Mouse (Mus musculus) spleen, postnatal 10 days (tissue): ENCODE measurements around the gene Rpl10a.

ENCODE experiments used
- DNase-seq, 2 experiments: peaks; one replicate each; pipeline ENCODE4 v3.0.0; 2021 to 2022; ENCODE audit warnings: low spot score in 2 of 2

Rpl10a gene

DNA sequence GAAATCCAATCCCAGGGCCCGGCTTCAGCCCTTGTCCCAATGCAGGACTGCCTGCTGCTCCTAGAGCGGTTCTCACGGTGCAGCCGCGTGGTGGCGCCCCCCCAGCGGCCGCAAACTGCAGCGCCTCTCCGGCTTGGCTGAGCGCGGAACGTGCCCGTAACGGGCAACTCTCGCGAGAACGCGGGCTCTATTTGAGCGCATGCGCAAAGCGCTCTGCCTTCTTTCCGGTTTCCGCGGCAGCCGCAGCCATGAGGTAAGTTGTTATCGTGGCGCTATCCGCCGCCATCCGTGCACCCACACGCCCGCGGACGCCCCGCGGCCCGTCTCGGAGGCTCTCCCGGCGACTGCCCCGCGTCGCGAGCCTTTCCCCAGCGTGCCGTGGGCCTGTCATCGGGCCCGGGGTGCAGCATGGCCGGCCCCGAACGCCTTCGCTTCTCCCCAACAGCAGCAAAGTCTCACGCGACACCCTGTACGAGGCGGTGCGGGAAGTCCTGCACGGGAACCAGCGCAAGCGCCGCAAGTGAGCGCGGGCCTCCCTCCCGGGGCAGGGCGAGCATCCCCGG, at the start of gene Rpl10a:
Rpl10a (plus strand) TSS at position 106 of the 563 bp plus-strand sequence.
- peak; percentile 98 for DNase-seq

GRCm38 (mm10) chr17:28279236-28279635, 49.0 kb upstream of the Rpl10a start:
- no peak for DNase-seq

GRCm38 (mm10) chr17:28279780-28280422, 48.4 kb upstream of the Rpl10a start:
- no peak for DNase-seq

GRCm38 (mm10) chr17:28280423-28280800, 47.9 kb upstream of the Rpl10a start:
- DNase-seq, result no peak

DNA sequence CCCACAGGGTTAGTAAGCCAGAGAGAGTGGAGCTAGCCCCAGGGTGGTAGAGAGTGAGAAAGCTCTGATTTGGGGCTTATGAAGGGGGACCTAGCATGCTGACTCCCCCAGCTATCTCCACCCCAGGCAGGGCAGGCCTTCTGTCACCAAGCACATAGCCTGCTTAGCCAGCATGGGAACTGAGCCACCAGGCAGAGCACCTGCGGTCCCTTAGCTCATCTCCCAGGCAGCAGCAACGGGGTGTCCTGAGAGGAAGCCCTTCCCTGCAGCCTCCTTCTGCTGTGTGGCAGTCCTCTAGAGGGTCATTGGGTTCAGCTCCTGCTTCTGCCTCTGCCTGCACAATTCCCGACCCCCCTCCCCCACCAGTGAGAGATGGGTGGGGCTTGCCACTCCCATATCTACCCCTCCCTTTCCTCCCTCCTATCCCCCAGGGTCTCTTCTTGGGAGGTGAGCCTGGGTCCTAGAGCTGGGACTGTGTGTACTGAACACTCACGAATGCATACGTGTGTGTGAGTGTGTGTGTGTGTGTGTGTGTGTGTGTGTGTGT, 47.4 kb upstream of the Rpl10a start:
- no peak for DNase-seq

- no peak for DNase-seq
Observed at GRCm38 (mm10) chr17:28281866-28282441, 46.3 kb upstream of the Rpl10a start.

DNA sequence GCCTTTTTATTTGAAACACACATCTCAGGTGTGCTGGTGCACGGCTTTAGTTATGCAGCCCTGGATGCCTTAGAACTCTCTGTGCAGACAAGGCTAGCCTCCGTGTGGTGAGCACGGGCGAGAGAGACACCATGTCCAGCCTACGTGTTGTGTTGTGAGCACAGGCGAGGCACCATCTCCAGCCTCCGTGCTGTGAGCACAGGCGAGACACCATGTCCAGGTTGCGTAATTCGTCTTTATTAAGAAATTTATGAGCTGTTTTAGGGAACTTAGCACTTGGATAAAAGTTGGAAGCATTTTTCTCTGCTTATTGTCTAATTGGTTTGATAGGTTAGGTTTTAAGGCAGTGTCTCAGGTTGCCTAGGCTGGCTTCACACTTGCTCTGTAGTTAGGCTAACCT, 45.1 kb upstream of the Rpl10a start:
- no peak for DNase-seq

DNA sequence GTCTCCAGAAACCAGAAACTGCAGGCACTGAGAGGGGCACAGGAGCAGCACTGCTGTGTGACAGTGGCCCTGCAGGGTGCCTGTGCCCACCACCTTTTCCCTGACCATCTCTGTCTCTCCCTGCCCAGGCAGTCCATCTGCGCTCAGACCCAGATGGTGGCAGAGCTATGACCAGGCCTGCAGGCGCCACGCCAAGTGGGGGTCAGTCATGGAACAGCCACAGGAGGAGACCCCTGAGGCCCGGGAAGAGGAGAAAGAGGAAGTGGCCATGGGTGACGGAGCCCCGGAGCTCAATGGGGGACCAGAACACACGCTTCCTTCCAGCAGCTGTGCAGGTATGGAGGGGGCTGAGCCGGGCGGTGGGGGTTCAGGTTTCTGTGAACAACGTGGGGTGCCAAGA, 42.1 kb upstream of the Rpl10a start:
- no peak for DNase-seq

GRCm38 (mm10) chr17:28286964-28287363, 41.3 kb upstream of the Rpl10a start:
- DNase-seq, result no peak

- DNase-seq, result no peak
Observed at GRCm38 (mm10) chr17:28287578-28287977, 40.7 kb upstream of the Rpl10a start.

DNA sequence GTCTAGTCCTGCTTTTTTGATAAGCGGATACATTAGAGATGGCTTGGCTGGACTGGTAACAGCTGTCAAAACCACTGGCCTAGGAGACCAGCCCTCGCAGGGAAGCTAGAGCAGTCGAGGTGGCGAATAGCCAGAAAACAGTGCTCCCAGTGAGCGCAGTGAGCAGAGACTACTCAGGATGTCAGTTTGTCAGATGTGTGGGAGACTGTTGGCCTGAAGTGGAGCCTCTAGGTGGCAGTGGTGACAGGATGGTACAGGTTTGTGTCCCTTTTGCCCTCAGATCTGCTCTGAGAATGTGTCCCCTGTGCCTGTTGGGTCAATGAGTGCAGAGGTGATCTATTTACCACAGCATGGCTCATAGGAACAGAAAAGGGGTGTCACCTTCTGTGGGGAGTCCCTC, 40.3 kb upstream of the Rpl10a start:
- peak in 1 of 2 experiments; percentile 43 for DNase-seq

GRCm38 (mm10) chr17:28290262-28290661, 38.0 kb upstream of the Rpl10a start:
- DNase-seq, result no peak

DNA sequence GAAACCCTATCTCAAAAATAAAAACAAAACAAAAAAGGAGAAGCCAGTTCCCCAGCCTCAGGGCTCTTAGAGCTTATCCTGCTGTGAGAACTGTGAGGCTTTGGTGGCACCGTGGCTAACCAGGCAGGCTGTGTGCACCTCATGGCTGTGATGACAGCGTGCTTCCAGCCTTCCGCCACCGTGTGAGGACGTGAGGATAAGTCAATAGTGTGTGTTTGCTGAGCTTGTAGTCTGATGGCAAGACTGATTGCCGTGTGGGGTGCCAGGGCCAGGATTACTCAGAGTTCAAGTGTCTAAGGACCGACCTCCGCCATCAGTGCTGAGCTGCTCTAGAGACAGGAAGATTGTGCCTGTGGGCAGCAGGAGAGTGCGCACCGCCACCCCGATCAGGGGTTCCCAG, 37.6 kb upstream of the Rpl10a start:
- DNase-seq, result no peak

DNA sequence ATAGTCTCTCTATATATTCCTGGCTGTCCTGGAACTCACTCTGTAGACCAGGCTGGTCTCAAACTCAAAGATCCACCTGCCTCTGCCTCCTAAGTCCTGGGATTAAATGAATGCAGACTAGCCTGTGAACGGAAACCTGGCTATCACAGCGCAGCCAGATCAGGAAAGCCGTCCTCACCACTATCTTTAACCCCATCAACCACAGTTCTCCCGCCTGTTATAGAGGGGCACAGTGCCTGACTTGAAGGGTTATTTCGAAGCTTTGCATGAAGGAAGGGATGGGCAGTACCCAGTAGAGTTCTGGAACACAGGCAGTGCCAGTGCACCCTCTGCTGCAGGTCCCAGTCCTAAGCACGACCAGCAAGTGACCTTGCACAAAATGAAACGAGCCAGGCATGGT, 36.9 kb upstream of the Rpl10a start:
- no peak for DNase-seq

GRCm38 (mm10) chr17:28293716-28294115, 34.6 kb upstream of the Rpl10a start:
- DNase-seq, result no peak

- DNase-seq, result no peak
Observed at GRCm38 (mm10) chr17:28294449-28295333, 33.6 kb upstream of the Rpl10a start.

- DNase-seq, result no peak
Observed at GRCm38 (mm10) chr17:28298888-28299287, 29.4 kb upstream of the Rpl10a start.

DNA sequence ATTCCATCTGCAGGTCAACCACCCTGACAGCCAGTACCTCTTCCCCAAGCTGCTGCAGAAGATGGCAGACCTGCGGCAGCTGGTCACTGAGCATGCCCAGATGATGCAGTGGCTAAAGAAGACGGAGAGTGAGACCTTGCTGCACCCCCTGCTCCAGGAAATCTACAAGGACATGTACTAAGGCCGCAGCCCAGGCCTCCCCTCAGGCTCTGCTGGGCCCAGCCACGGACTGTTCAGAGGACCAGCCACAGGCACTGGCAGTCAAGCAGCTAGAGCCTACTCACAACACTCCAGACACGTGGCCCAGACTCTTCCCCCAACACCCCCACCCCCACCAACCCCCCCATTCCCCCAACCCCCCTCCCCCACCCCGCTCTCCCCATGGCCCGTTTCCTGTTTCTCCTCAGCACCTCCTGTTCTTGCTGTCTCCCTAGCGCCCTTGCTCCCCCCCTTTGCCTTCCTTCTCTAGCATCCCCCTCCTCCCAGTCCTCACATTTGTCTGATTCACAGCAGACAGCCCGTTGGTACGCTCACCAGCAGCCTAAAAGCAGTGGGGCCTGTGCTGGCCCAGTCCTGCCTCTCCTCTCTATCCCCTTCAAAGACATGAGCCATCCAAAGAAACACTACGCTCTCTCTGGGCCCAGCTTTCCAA, 28.5 kb upstream of the Rpl10a start:
- DNase-seq, result no peak

DNA sequence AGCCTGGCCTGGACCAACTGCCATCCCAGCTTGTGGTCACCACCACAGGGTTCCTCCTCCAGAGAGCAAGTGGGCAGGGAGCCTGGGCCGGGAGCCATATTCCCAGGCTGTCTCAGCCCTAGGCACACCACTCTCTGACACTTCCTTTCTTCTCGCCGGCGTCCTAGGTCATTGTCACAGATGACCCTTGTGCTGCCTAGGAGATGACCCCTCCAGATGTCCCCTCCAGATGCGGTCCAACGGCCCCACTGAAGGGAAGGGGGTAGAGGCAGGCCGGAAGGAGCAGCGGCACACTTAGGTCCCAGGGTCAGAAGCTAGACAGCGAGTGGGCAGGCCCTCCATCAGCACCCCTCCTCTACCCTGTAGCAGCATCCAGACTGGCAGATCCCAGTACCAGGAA, 27.9 kb upstream of the Rpl10a start:
- DNase-seq, result no peak

DNA sequence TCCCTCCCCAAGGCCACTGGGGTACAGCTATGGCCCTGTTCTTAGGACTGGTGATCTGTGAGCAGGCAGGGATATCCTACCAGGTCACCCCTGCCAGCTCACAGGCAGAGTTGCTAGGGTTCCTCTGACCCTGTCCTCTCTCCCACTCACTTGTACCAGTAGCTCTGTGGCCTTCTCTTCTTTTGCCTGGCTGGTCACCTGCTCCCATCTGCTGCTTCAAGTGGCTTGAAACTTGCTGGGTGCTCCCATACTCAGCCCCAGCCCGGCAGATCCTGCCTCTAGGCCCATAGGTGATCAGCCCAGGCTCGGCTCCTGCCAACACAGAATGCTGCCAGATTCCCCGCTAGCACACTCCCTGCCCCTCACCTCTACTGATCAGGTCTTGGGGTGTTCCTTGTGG, 27.4 kb upstream of the Rpl10a start:
- DNase-seq, result no peak

GRCm38 (mm10) chr17:28305172-28305571, 23.1 kb upstream of the Rpl10a start:
- no peak for DNase-seq
